Mouse (Mus musculus): ENCODE results near the gene Rrp1. TPM values are rescaled to one million over a fixed set of nuclear protein-coding genes. Genes with fewer than 3 reads are reported as not detected.

Rrp1 gene
- polyA plus RNA-seq, 1 experiment, result 145 TPM

DNA sequence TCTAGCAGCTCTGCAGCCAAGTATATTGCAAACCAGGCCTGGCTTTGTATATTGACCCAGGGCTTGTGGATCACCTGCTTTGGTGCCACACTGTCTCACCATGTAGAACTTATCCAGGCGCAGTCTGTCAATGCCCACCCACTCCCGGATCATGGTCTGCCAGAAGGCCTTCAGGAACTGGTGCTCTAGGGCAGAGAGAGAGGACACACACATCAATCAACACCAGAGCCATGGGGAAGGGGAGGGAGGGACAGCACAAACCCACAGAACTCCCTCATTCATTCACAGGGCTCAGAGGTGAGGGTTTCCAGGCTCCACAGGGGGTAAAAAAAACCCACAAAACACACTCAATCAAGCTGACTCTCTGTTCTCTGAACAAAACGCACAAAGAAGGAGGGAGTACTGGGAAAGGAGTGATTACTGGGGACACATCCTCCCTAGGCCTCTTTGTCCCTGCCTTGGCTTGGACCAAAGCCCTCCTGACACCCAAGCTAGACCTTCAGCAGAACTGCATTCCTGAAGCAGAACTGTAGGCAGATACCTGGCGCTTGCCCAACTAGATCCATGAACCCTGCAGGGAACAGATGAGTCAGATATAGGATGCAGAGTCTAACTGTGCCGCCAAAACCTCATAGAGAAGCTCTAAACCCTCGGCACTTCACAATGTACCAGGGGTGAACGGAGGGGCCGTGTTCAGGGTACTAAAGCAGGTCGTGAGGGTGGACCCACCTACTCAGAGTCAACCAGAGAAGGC lies 3.6 kb downstream of the Rrp1 start:
- Histone ChIP-seq H3K4me1 (ENCODE audit: control insufficient read depth, insufficient read depth, low read length) (peaks cover 3% of the 10 kb centered on the region), H3K27ac (ENCODE audit: insufficient read depth, low read depth, low read length) (no peak overlapping the region), H3K4me3 (ENCODE audit: insufficient read depth, low read length) (no peak overlapping the region)
- TF ChIP-seq CTCF (IDR thresholded peaks at IDR 0.05; ENCODE audit: low read depth, low read length), result no peak
- no peak for TF ChIP-seq POLR2A (IDR thresholded peaks at IDR 0.05; ENCODE audit: borderline replicate concordance, low read depth, low read length)

DNA sequence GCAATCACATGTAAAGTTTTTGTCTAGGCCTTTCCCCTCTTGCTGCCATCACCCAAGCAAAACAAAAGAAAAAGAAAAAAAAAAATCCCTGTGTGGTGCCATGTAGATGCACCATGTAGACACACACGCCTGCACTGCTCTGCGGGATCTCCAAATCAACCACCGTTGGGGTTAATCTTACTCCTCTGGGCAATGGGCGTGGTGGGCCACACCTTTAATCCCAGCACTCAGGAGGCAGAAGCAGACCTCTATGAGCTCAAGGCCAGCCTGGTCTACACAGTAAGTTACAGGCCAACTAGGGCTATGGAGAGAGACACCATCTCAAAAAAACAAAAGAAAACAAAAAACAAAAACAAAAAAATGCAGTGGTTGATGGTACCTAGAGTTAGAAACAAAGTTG lies 5.7 kb downstream of the Rrp1 start:
- Histone ChIP-seq H3K4me3 (ENCODE audit: insufficient read depth, low read length) (no peak overlapping the region), H3K27ac (ENCODE audit: insufficient read depth, low read depth, low read length) (no peak overlapping the region), H3K4me1 (ENCODE audit: control insufficient read depth, insufficient read depth, low read length) (peaks cover 3% of the 10 kb centered on the region)
- TF ChIP-seq POLR2A (IDR thresholded peaks at IDR 0.05; ENCODE audit: borderline replicate concordance, low read depth, low read length) (no peak), CTCF (IDR thresholded peaks at IDR 0.05; ENCODE audit: low read depth, low read length) (no peak)

- no peak for TF ChIP-seq CTCF (IDR thresholded peaks at IDR 0.05; ENCODE audit: low read depth, low read length)
- no peak for TF ChIP-seq POLR2A (IDR thresholded peaks at IDR 0.05; ENCODE audit: borderline replicate concordance, low read depth, low read length)
- peaks cover under 1% of the 10 kb centered on the region; the same call in 1 of the 2 replicates for H3K4me1 ChIP-seq (ENCODE audit: control insufficient read depth, insufficient read depth, low read length)
- no peak overlapping the region for H3K27ac ChIP-seq (ENCODE audit: insufficient read depth, low read depth, low read length)
- H3K4me3 ChIP-seq (ENCODE audit: insufficient read depth, low read length), result no peak overlapping the region
Measured at GRCm38 (mm10) chr10:78406152-78406551, 6.7 kb downstream of the Rrp1 start.

DNA sequence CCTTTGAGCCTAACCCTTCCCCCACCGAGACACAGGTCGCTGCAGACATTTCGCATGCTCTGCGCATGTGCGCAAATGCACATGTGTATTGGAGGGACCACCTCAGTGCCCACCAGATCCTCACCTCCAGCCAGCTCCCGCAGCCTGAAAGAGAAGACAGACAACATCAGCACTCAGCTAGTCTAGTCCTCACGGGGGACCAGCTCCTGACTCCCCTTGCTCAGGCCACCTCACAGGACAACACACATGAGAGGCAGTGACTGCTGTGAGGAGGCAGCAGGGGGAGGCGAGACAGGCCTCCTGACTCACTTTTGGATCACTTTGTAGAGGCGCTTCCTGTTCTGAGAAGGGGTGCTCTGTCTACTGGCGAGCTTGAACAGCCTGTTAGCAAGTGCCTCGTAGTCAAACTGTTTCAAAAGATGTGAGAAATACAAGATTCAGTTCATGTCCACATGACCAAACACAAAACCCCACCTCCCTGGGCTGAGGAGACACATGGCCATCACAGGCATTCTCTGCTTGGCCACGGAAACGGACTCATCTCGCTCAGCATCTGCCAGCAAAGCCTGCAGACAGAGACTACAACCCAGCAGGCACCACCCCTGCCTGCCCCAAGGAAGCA lies 10.4 kb downstream of the Rrp1 start:
- no peak overlapping the region for H3K4me3 ChIP-seq (ENCODE audit: insufficient read depth, low read length)
- no peaks in the 10 kb centered on the region for H3K4me1 ChIP-seq (ENCODE audit: control insufficient read depth, insufficient read depth, low read length)
- no peak overlapping the region for H3K27ac ChIP-seq (ENCODE audit: insufficient read depth, low read depth, low read length)
- no peak for TF ChIP-seq CTCF (IDR thresholded peaks at IDR 0.05; ENCODE audit: low read depth, low read length)
- no peak for TF ChIP-seq POLR2A (IDR thresholded peaks at IDR 0.05; ENCODE audit: borderline replicate concordance, low read depth, low read length)

DNA sequence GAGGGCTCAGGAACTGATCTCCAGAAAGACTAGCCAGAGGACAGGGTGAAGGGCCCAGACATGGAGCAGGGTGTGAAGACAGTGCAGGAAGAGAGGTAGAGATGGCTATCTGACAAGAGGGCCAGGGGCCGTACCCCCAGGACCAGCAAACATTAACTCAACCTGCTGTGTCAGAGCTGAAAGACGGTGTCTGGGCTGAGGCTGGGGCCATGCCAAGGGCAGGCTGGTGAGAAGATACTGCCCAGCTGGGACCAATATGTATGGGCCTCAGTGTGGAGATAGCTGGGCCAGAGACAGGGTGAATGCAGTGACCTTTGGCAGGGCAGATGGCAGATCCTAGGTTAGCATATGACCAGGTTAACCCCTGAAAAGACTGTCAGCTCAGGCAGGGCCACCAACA lies 11.7 kb downstream of the Rrp1 start:
- TF ChIP-seq CTCF (IDR thresholded peaks at IDR 0.05; ENCODE audit: low read depth, low read length) (no peak), POLR2A (IDR thresholded peaks at IDR 0.05; ENCODE audit: borderline replicate concordance, low read depth, low read length) (no peak)
- Histone ChIP-seq H3K27ac (ENCODE audit: insufficient read depth, low read depth, low read length) (no peak overlapping the region), H3K4me3 (ENCODE audit: insufficient read depth, low read length) (no peak overlapping the region), H3K4me1 (ENCODE audit: control insufficient read depth, insufficient read depth, low read length) (no peaks in the 10 kb centered on the region)

DNA sequence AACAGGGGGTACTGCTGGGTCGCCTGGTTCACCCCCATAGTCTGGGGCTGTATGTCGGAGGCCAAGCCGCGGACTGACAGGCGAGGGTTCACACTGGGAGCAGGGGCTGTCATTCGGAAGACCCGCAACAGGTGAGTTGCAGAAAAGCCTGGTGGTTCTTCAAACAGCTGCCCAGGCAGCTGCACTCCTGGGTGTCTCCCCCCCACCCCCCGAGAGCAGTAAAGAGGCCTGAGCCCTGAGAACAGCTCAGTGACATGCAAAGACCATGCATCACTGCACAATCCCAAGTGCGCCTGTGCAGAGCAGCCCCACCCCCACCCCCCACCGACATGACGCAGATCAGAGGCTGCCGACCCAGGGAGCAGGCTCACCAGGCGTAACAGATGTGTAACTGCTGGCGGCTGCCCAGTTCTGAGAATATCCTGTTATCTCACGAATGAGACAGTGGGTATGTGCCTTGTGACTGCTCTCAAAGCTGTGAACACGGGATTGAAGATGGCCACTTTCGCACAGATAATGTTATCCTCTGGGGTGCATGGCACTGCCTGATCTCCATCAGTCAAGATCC lies 13.7 kb downstream of the Rrp1 start:
- H3K27ac ChIP-seq (ENCODE audit: insufficient read depth, low read depth, low read length), result no peak overlapping the region
- no peak overlapping the region for H3K4me3 ChIP-seq (ENCODE audit: insufficient read depth, low read length)
- no peaks in the 10 kb centered on the region for H3K4me1 ChIP-seq (ENCODE audit: control insufficient read depth, insufficient read depth, low read length)
- TF ChIP-seq POLR2A (IDR thresholded peaks at IDR 0.05; ENCODE audit: borderline replicate concordance, low read depth, low read length) (no peak), CTCF (IDR thresholded peaks at IDR 0.05; ENCODE audit: low read depth, low read length) (no peak)

DNA sequence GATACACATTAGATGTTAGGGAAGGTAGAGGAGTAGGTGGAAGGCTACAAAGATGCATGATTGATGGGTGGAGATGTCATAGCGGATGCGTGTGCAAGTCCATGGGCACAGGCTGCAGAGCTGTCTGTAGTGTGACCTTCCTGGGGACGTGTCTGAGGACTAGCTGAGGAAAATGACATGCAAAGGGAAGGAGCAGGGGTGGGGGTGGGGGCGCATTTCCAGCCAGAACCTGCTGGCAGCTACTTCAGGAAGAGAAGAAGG lies 16.3 kb downstream of the Rrp1 start:
- no peak overlapping the region for H3K27ac ChIP-seq (ENCODE audit: insufficient read depth, low read depth, low read length)
- no peak for TF ChIP-seq CTCF (IDR thresholded peaks at IDR 0.05; ENCODE audit: low read depth, low read length)
- no peak for TF ChIP-seq POLR2A (IDR thresholded peaks at IDR 0.05; ENCODE audit: borderline replicate concordance, low read depth, low read length)
- H3K4me3 ChIP-seq (ENCODE audit: insufficient read depth, low read length), result no peak overlapping the region
- H3K4me1 ChIP-seq (ENCODE audit: control insufficient read depth, insufficient read depth, low read length), result peaks cover 4% of the 10 kb centered on the region

- H3K4me3 ChIP-seq (ENCODE audit: insufficient read depth, low read length), result no peak overlapping the region
- TF ChIP-seq CTCF (IDR thresholded peaks at IDR 0.05; ENCODE audit: low read depth, low read length) (peak; percentile 69; the same call in 1 of the 2 replicates), POLR2A (IDR thresholded peaks at IDR 0.05; ENCODE audit: borderline replicate concordance, low read depth, low read length) (no peak)
- H3K27ac ChIP-seq (ENCODE audit: insufficient read depth, low read depth, low read length), result no peak overlapping the region
- H3K4me1 ChIP-seq (ENCODE audit: control insufficient read depth, insufficient read depth, low read length), result peaks cover 4% of the 10 kb centered on the region
Measured at GRCm38 (mm10) chr10:78395819-78396624, 16.8 kb downstream of the Rrp1 start.

GRCm38 (mm10) chr10:78395377-78395776 lies 17.5 kb downstream of the Rrp1 start:
- H3K4me3 ChIP-seq (ENCODE audit: insufficient read depth, low read length), result no peak overlapping the region
- peaks cover 4% of the 10 kb centered on the region for H3K4me1 ChIP-seq (ENCODE audit: control insufficient read depth, insufficient read depth, low read length)
- TF ChIP-seq POLR2A (IDR thresholded peaks at IDR 0.05; ENCODE audit: borderline replicate concordance, low read depth, low read length) (no peak), CTCF (IDR thresholded peaks at IDR 0.05; ENCODE audit: low read depth, low read length) (no peak)
- H3K27ac ChIP-seq (ENCODE audit: insufficient read depth, low read depth, low read length), result no peak overlapping the region
